Mouse (Mus musculus): ENCODE results near the gene Acaa1b. TPM values are rescaled to one million over a fixed set of nuclear protein-coding genes. Genes with fewer than 3 reads are reported as not detected.

Acaa1b gene
- polyA plus RNA-seq, 1 experiment, result 1.5 TPM

- Histone ChIP-seq H3K4me1 (ENCODE audit: control insufficient read depth, insufficient read depth, low read length) (no peaks in the 10 kb centered on the region), H3K4me3 (ENCODE audit: insufficient read depth, low read length) (no peak overlapping the region), H3K27ac (ENCODE audit: insufficient read depth, low read length) (no peak overlapping the region)
- TF ChIP-seq CTCF (IDR thresholded peaks at IDR 0.05; ENCODE audit: extremely low read depth, insufficient read depth, low read length), result no peak
- TF ChIP-seq POLR2A (IDR thresholded peaks at IDR 0.05; ENCODE audit: extremely low read depth, insufficient read depth, low read length), result no peak
These were observed 37.3 kb downstream of the Acaa1b start for GRCm38 (mm10) chr9:119119409-119120167.

- Histone ChIP-seq H3K4me1 (ENCODE audit: control insufficient read depth, insufficient read depth, low read length) (no peaks in the 10 kb centered on the region), H3K4me3 (ENCODE audit: insufficient read depth, low read length) (no peak overlapping the region), H3K27ac (ENCODE audit: insufficient read depth, low read length) (no peak overlapping the region)
- no peak for TF ChIP-seq POLR2A (IDR thresholded peaks at IDR 0.05; ENCODE audit: extremely low read depth, insufficient read depth, low read length)
- no peak for TF ChIP-seq CTCF (IDR thresholded peaks at IDR 0.05; ENCODE audit: extremely low read depth, insufficient read depth, low read length)
These were observed 42.0 kb downstream of the Acaa1b start for GRCm38 (mm10) chr9:119114911-119115310.

GRCm38 (mm10) chr9:119110640-119111039 lies 46.3 kb downstream of the Acaa1b start:
- TF ChIP-seq CTCF (IDR thresholded peaks at IDR 0.05; ENCODE audit: extremely low read depth, insufficient read depth, low read length) (no peak), POLR2A (IDR thresholded peaks at IDR 0.05; ENCODE audit: extremely low read depth, insufficient read depth, low read length) (no peak)

GRCm38 (mm10) chr9:119109685-119110353 lies 47.1 kb downstream of the Acaa1b start:
- no peak overlapping the region for H3K27ac ChIP-seq (ENCODE audit: insufficient read depth, low read length)

More at GRCm38 (mm10) chr9:119110640-119111039, 46.3 kb downstream of the Acaa1b start:
- H3K4me3 ChIP-seq (ENCODE audit: insufficient read depth, low read length), result no peak overlapping the region
- H3K4me1 ChIP-seq (ENCODE audit: control insufficient read depth, insufficient read depth, low read length), result no peaks in the 10 kb centered on the region
- H3K27ac ChIP-seq (ENCODE audit: insufficient read depth, low read length), result no peak overlapping the region

GRCm38 (mm10) chr9:119107566-119107965 lies 49.3 kb downstream of the Acaa1b start:
- Histone ChIP-seq H3K27ac (ENCODE audit: insufficient read depth, low read length) (no peak overlapping the region), H3K4me1 (ENCODE audit: control insufficient read depth, insufficient read depth, low read length) (peaks cover 2% of the 10 kb centered on the region; the same call in 1 of the 2 replicates), H3K4me3 (ENCODE audit: insufficient read depth, low read length) (no peak overlapping the region)
- peak; percentile 45 for TF ChIP-seq CTCF (IDR thresholded peaks at IDR 0.05; ENCODE audit: extremely low read depth, insufficient read depth, low read length)
- no peak for TF ChIP-seq POLR2A (IDR thresholded peaks at IDR 0.05; ENCODE audit: extremely low read depth, insufficient read depth, low read length)

More at GRCm38 (mm10) chr9:119109685-119110353, 47.1 kb downstream of the Acaa1b start:
- Histone ChIP-seq H3K4me1 (ENCODE audit: control insufficient read depth, insufficient read depth, low read length) (no peaks in the 10 kb centered on the region), H3K4me3 (ENCODE audit: insufficient read depth, low read length) (no peak overlapping the region)
- TF ChIP-seq POLR2A (IDR thresholded peaks at IDR 0.05; ENCODE audit: extremely low read depth, insufficient read depth, low read length) (no peak), CTCF (IDR thresholded peaks at IDR 0.05; ENCODE audit: extremely low read depth, insufficient read depth, low read length) (no peak)

GRCm38 (mm10) chr9:119102783-119103113 lies 54.1 kb downstream of the Acaa1b start:
- H3K4me3 ChIP-seq (ENCODE audit: insufficient read depth, low read length), result peak overlapping the region; percentile 53
- TF ChIP-seq POLR2A (IDR thresholded peaks at IDR 0.05; ENCODE audit: extremely low read depth, insufficient read depth, low read length), result no peak
- no peak for TF ChIP-seq CTCF (IDR thresholded peaks at IDR 0.05; ENCODE audit: extremely low read depth, insufficient read depth, low read length)
- no peak overlapping the region for H3K27ac ChIP-seq (ENCODE audit: insufficient read depth, low read length)
- H3K4me1 ChIP-seq (ENCODE audit: control insufficient read depth, insufficient read depth, low read length), result peaks cover 2% of the 10 kb centered on the region; the same call in 1 of the 2 replicates

GRCm38 (mm10) chr9:119101992-119102782 lies 54.7 kb downstream of the Acaa1b start, which contains the start of gene Dlec1:
TSS of gene Dlec1 (plus strand) at chr9:119102478.
- H3K4me1 ChIP-seq (ENCODE audit: control insufficient read depth, insufficient read depth, low read length), result peaks cover 2% of the 10 kb centered on the region; the same call in 1 of the 2 replicates
- peak within 1 kb of the TSS; percentile 53 for H3K4me3 ChIP-seq (ENCODE audit: insufficient read depth, low read length)
- TF ChIP-seq CTCF (IDR thresholded peaks at IDR 0.05; ENCODE audit: extremely low read depth, insufficient read depth, low read length) (0 out of 2 replicates have a peak, but pooled peaks have one; percentile 15), POLR2A (IDR thresholded peaks at IDR 0.05; ENCODE audit: extremely low read depth, insufficient read depth, low read length) (peak; percentile 62)
- no peak within 1 kb of the TSS for H3K27ac ChIP-seq (ENCODE audit: insufficient read depth, low read length)

GRCm38 (mm10) chr9:119100177-119100898 lies 56.6 kb downstream of the Acaa1b start:
- H3K4me3 ChIP-seq (ENCODE audit: insufficient read depth, low read length), result no peak overlapping the region
- H3K4me1 ChIP-seq (ENCODE audit: control insufficient read depth, insufficient read depth, low read length), result peaks cover 2% of the 10 kb centered on the region; the same call in 1 of the 2 replicates
- H3K27ac ChIP-seq (ENCODE audit: insufficient read depth, low read length), result no peak overlapping the region
- no peak for TF ChIP-seq POLR2A (IDR thresholded peaks at IDR 0.05; ENCODE audit: extremely low read depth, insufficient read depth, low read length)
- no peak for TF ChIP-seq CTCF (IDR thresholded peaks at IDR 0.05; ENCODE audit: extremely low read depth, insufficient read depth, low read length)

Other genes with a start within 250 kb of the Acaa1b start
- gene Ctdspl, start 230.6 kb downstream of the Acaa1b start, polyA plus RNA-seq (2012; rRNA removed), result 30.3 and 35.1 TPM in 2 replicates
- 15.1 and 19.4 TPM in 2 replicates for gene Vill, start 104.3 kb downstream of the Acaa1b start, polyA plus RNA-seq (2012; rRNA removed)
- gene Plcd1, start 63.6 kb downstream of the Acaa1b start, polyA plus RNA-seq (2012; rRNA removed), result 21.7 and 24.2 TPM in 2 replicates
- 4.4 and 4.6 TPM in 2 replicates for gene Dlec1, start 54.6 kb downstream of the Acaa1b start, polyA plus RNA-seq (2012; rRNA removed)
- not detected in 2 replicates for gene Gm47289, start 2.1 kb upstream of the Acaa1b start, polyA plus RNA-seq (2012; rRNA removed)
- gene Slc22a13, start 52.0 kb upstream of the Acaa1b start, polyA plus RNA-seq (2012; rRNA removed), result not detected in 2 replicates
- 44.2 and 46.9 TPM in 2 replicates for gene Oxsr1, start 165.3 kb upstream of the Acaa1b start, polyA plus RNA-seq (2012; rRNA removed)
- gene Acaa1a, start 182.6 kb upstream of the Acaa1b start, polyA plus RNA-seq (2012; rRNA removed), result 141 and 149 TPM in 2 replicates
- 5.4 TPM in 2 replicates for gene Myd88, start 184.3 kb upstream of the Acaa1b start, polyA plus RNA-seq (2012; rRNA removed)
- 7.8 and 8.2 TPM in 2 replicates for gene Xylb, start 200.3 kb upstream of the Acaa1b start, polyA plus RNA-seq (2012; rRNA removed)
- 0.29 TPM in 1 of 2 replicates, not detected in the other for gene Slc22a14, start 208.5 kb upstream of the Acaa1b start, polyA plus RNA-seq (2012; rRNA removed)
- 4.8 and 5.8 TPM in 2 replicates for gene Acvr2b, start 245.0 kb upstream of the Acaa1b start, polyA plus RNA-seq (2012; rRNA removed)